Mouse (Mus musculus): ENCODE data around the gene Hpse. TPM values are rescaled to one million over a fixed set of nuclear protein-coding genes. Genes with fewer than 3 reads are reported as not detected.
A peak's percentile ranks its signal among the peaks of the same experiment; 100 is the strongest.

The Hpse gene
- under 1 TPM; 0.72 to 0.90 TPM for total RNA-seq (2021)
- long read RNA-seq, experiment 1: 0 reads
- long read RNA-seq, experiment 2, partial matches to known transcripts: 0 of 3 reads
- long read RNA-seq, experiment 2, other reads (novel, unspliced or antisense): 0 of 3 reads

DNA sequence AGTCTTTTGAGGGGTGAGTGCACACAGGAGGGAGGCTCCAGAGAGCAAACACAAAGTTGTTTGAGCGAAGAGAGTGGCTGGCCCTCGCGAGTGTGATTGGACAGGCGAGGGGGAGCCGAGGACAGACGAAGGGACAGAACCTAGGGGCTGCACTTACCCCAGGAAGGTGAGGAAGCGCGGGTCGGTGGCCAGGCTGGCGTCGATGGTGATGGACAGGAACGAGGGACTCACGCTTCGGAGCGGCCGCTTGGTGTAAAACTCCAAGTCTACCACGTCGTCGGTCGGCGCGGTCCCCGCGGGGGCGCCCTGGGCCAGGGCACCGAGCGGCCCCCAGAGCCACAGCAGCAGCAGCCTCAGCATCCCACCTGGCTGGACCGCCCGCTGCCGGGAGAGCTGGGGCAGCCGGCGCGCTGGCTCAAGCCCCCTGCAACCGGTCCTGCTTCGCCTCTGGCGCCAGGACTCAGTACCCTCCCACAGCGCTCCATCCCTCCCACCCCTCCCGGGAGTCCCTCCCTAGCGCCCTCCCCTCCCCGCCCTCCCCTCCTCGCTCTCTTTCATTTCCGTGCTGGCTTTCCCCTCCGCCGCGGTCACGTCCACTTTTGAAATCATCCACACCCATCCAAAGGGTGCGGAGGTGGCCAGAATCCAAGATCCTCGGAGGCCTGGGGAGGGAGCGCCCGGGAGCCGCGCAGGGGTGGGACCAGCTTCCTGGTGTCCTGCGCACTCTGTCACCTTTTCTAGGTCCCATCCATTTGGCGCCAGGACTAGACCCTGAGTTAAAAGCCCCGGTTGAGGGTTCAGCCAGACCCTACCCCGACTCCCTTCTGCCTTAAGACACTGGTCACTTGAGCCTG, at the start of gene Hpse:
TSS of gene Hpse (minus strand) at position 482 of the 854 bp plus-strand sequence.
- peak in 1 of 2 experiments; percentile 2 for DNase-seq (ENCODE audit: low spot score in 2 of 2)

DNA sequence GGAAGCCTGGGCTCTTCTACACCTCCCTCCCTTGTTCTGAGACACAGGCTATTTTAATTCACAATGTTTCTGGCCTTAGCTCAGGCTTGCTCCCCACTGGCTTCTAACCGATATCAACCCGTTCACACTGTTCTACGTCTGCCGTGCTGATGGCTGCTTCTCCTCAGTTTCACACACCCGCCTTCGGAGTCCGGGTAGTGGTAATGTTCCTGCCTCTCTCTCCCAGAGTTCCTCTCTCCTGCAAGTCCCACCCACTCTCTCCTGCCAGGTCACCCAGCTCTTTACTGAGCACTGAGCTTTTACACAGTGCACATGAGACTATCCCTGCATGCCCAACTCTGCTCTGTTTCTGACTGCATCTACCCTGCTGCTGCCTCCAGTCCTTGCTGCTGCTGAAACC, 46.5 kb upstream of the Hpse start:
- no peak for DNase-seq (ENCODE audit: low spot score in 2 of 2)

DNA sequence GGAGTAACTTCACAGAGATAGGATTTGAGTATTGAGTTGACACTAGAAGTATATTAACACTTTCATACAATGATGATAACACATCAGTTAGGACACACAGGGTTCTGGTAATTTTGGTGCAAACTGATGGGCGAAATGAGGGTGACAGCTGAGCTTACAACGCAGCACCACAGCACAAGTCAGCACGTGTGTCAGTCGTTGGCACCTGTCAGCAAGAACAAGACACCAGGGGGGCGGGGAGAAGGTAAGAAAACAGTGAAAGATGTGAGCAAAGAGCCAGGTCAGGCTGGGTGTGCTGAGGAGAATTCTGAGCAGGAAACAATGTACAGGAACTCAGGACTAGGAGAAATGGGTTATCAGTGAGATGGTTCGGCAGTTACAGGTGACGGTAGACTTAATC, 42.2 kb upstream of the Hpse start:
- no peak for DNase-seq (ENCODE audit: low spot score in 2 of 2)

DNA sequence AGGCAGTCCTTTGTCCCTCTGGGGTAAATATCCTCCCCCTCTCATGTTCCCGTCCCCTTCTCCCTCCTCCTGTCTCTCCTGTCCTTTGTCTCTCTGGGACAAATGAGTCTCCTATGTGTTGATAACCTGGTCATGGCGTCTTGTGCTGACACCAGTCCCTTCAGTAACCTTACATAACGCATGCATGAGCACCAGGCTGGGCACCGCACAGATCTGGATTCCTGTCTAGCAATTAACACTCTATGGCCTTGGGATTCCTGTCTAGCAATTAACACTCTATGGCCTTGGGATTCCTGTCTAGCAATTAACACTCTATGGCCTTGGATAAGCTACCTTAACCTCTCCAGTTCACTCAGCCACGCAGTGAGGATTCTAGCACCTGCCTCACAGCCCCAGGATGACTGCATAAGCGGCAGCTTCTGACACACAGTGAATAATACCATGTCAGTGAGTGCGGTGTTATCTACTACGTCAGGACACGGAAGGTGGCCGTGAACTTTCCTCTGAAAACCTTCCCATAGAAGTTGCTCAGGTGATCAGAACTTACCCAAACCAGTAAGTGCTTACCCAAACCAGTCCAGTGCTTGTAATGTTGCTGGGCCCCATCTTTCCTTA, 40.6 kb upstream of the Hpse start:
- no peak for DNase-seq (ENCODE audit: low spot score in 2 of 2)

DNA sequence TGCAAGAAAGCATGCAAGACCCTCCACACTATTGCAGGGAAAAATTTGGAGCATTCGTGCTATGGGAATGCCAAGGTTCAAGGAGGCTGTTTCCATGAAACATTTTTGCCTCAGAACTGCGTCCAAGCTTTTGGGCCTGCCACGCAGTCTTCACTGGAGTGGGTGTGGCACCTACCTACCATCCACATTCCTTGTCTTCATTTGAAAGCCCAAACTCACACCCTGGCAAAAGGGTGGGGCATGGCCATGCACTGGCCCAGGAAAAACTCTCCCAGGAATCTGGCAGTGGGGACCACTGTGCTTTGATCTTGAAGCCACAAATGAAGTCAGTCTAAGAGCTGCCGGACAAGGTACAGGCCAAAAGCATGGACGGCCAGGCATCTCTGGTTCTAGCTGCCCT, 38.6 kb upstream of the Hpse start:
- DNase-seq (ENCODE audit: low spot score in 2 of 2): no peak

DNA sequence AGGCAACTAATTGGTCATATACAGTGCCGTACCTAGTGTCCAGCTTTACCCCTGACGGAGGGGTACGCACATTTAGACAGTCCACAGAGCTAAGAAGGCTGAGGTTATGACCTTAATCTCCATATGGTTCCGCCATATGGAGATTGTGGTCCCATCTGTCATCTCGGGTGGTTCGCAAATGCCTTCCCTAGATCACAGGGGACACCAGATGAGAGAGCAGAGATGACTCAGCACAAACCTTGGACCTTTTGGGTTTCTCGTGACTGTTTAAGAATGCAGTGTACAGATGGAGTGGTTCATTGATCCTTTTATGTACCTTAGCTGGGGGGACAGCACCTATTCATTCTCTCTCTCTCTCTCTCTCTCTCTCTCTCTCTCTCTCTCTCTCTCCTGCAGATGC, 33.9 kb upstream of the Hpse start:
- DNase-seq (ENCODE audit: low spot score in 2 of 2): no peak

DNA sequence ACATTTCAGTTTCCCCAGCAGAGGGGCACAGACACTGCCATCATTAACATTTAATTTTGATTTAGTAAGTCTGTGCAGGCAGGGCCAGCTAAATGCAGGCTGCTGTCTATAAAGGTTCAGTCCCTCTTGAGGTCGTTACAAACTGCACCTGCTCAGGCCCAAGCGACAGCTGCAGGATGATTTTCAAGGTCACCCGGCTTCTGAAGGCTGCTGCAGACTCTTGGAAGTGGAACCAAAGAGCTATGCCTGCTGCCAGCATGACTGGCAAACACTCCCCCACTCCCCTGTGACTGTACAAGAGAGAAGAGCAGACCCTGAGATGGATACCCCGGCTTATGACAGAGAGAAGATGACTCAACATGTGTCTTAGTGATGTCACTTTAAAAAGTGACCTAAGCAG, 32.1 kb upstream of the Hpse start:
- DNase-seq (ENCODE audit: low spot score in 2 of 2): no peak

DNA sequence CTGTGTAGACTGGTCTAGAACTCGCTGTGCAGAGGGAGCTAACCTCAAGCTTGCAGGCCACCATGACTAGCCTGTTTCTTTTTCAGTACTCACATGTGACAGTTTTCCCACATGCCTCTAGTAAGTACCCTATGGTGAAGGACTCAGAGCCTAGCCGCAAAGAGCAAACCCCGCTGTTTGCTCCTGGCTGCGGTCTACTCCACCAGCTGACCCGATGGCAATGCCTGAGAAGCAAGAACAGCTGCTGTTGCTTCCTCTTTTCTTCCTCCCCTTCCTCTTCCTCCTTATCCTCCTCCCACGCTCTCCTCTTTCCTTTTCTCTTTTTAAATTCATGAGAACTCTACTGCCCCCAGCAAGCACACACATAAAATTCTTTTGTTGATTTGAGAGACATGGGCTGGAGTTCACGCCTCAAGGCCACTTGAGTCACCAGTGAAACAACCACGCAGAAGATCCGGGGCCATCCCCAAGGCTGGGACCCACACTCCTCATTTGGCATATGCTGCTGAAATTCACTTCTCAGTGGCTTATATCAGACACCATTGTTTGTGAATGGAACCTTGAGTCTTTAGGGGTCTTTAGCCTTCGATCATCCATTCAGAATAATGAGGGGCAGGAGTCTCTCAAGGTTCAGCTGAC, 31.2 kb upstream of the Hpse start:
- DNase-seq (ENCODE audit: low spot score in 2 of 2): no peak

DNA sequence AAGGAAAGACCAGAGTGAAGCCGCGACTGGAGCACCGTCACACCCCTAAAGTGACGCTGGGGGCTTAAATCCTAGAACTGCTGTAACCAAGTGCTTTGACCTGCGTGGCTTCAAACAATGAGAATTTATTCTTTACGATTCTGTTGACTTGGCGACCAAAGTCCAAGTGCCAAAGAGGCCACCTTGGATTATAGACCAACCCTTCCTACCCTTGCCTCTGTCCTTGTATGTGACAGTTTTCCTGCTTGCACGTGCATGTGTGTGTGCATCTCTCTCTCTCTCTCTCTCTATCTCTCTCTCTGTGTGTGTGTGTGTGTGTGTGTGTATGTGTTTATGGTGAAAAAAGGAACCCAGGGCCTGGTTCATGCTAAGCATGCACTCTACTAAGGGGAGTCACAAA, 19.3 kb upstream of the Hpse start:
- DNase-seq (ENCODE audit: low spot score in 2 of 2): no peak

DNA sequence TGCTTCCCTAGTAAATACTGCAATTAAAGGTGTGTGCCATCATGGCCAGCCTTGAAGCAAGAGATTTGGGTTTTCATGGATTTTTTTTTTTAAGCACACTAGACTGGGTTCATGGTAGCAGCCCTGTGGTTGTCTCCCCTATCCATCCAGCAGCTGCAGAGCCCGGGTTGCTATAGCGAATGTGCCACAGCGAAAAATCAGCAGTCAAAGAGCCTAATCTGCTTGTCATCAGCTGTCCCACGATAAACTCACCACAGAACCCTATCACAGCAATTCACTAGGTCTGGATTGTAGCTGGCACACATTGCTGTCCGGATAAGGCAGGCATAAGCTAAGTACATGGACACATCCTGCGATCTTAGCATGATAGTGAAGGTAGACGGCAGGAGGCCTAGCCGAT, 17.4 kb upstream of the Hpse start:
- no peak for DNase-seq (ENCODE audit: low spot score in 2 of 2)

DNA sequence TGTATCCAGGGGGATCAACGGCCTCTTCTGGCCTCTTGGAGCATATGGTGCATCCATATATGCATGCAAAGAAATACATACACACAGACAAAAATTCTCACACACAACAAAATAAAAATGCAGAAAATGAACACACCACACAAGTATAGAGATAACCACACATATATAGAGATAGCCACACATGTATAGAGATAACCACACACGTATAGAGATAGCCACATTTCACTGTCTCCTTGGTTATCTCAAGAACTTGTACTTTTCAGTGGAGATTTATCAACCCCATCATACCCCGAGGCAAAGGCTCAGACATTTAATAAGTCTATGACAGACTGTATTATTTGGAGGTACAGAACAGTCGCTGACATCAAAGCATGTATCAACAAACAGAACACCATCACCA, 15.0 kb upstream of the Hpse start:
- no peak for DNase-seq (ENCODE audit: low spot score in 2 of 2)

DNA sequence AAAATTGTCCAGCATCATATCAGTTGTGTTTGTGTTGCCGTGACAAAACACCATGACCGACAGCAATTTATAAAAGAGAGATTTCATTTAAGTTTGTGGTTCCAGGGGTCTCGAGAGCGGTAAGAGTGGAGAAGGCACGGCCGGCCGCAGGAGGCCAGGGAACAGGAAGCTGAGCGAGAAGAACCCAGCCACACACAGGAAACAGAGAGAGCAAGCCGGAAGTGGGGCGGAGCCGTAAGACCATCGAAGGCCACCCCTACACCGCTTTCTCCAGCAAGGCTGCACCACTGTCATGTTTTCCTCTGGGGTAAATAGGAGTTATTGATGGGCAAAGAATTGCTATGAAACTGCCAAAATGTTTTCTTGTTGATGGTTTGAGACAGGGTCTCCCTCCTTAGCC, 9.2 kb upstream of the Hpse start:
- DNase-seq (ENCODE audit: low spot score in 2 of 2): no peak

DNA sequence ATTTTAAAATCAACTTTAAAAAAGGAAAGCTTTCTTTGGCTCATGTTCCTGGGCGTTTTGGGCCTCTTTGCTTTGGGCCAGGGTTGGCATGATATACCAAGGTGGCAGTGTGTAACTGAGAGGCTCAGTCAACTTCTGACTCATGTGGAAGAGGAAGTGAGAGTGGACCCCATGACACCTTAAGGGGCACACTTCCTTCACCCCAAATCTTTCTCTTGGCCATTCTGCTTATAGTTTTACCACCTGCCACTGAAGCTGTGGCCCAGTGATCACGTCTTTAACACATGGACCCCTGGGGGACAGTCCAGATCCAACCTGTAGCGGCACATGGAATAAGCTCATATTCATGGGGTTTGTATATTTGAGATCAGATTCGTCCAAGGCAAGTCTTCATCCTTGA, 6.5 kb upstream of the Hpse start:
- DNase-seq (ENCODE audit: low spot score in 2 of 2): no peak

DNA sequence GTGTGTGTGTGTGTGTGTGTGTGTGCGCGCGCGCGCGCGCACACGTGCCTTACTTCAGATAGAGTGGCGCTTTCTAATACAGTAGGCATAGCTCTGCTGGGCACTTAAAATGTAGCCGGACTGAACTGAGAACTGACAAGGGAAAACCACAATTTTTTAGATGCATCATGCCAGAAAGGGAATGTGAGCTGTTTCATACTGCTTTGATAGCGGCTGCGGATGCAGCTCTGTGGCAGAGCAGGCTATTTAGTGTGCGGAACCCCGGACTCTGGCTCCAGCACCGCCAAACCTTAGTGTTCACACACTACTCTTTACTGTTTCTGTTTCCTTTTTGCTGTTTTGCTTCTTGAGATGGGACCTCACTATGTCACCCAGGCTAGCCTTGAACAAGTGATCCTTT, 2.8 kb downstream of the Hpse start:
- no peak for DNase-seq (ENCODE audit: low spot score in 2 of 2)

DNA sequence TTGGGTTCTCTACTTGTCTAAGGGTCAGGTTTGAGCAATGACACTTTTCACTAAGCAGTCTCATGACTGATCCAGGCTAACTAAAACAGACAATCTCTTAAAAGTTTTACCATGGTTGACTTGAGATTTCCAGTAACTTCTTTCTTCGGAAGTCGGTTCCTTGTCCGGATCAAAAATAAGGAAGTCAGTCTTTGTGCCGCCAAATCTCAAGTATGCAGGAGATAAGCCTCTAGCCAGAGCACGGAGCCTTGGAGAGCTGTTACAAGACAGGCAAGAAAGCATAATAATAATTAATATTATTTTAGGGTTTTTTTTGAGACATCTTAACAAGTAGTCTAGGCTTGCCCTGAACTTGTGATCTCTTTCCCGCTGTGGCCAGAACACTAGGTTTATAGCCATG, 8.3 kb downstream of the Hpse start:
- no peak for DNase-seq (ENCODE audit: low spot score in 2 of 2)

DNA sequence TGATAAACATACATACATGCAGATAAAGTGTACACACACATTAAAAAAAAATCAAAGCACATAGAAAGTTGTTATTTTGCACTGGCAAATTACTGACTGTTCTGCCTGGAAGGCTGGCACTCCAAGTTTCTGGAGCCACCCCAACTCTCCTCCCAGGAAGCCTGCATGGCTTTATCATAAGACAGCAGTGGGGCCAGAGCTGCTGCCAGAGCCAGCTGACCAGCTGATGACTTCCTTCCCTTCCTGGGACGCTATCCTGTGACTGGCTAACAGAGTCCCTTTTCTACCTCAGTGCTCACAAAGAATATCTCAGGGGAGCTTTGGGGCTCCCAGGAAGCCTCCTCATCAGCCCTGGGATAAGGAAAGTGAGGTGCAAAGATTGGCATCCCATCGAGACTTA, 9.5 kb downstream of the Hpse start:
- DNase-seq (ENCODE audit: low spot score in 2 of 2): no peak

DNA sequence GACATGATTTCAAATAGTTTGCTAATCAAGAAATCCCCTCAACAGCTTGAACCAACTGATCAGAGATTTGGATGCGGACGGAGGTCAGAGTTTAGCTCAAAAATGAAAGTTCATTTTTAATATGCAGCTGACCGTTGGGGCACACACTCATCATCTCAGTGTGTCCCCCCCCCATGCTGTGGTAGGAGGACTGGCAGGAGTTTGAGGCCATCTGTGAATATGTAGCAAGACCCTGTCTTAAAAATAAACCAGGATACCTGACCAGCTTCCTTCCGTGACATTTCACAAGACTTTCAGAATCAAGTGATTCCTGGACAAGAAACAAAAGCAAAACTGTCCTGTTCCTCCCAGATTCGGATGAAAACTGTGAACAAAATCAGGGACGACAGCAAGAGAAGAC, 10.5 kb downstream of the Hpse start:
- DNase-seq (ENCODE audit: low spot score in 2 of 2): no peak

DNA sequence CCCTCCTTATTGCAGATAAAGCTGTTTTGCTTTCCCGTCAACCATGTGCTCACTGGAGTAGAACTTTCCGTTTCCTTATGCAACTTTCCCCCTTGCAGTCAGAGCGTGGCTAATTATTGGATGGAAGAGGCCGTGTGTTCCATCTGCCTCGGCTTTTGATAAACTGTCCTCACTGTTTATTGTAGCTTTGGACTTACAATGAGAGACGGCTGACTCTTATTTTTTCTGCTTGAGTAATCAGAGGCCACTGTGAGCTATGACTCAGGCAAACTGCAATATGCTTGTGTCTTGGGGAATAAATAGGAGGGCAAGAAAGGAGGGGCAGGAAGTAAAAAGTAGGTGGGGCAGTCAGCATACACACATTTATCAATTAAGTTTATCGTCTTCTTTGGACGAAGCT, 12.8 kb downstream of the Hpse start:
- no peak for DNase-seq (ENCODE audit: low spot score in 2 of 2)

DNA sequence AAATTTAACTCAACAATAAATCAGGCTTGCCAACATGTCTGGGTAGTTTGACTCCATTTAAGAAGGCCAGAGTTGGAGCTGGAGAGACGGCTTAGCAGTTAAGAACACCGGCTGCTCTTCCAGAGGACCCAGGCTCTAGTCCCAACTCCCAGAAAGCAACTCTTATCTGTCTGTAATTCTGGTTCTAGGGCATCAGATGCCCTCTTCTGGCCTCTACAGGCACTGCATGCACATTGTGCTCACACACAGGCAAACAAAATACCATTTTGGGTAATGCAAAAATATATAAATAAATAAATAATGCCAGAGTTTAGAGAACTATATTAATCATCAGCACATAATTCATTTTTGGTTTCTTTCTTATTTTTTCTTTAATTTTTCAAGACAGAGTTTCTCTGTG, 15.2 kb downstream of the Hpse start:
- no peak for DNase-seq (ENCODE audit: low spot score in 2 of 2)

DNA sequence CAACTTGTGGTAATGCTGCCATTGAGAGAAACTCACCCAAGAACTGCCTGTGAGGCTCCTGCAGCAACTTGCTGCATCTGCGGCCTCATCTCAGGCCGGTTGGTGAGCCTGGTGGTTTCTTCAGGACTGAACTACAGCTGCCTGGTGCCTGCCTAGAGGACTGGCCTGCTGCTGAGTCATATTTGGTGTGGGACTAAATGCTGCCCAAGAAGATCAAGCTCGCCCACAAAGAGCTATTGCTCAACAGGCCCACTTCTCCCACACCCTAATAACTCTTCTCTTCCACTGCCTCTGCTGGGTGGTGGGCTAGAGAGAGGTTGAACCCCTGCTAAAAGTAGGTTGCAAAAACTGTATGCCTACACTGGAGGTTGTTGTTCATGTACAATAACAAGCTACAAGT, 17.2 kb downstream of the Hpse start:
- no peak for DNase-seq (ENCODE audit: low spot score in 2 of 2)

DNA sequence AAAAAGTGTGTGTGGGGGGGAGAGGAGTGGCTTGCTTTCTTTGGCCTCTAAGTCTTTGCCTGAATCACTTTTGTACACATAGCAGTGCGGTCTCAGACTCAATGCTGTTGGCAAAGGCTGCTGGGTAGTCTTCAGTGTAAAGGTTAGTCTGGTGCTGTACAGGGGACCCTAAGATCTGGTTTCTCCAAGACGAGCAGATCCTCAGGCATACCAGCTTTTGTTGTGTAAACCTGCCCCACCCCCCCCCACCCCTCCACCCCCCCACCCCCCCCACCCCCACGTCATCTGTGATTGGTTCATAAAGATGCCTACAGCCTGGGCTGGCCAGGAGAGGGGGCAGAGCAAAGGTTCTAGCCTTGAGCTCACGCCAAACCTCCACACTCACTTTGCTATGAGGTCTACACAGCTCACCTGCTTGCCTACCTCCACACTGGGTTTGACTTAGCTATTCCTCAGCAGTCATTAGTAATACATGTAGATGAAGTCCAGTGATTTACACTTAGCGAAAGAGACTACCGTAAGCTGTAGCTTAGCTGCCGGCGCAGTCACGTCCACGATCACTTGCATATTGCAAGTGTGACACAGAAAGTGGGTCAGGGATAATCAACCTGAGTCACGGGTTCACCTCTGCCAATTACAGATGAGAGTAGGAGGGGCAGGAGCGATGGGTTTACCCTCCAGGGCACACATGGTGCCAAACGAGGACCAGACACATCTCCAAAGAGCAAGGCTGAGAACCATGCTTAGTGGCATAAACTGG, 18.5 kb downstream of the Hpse start:
- DNase-seq (ENCODE audit: low spot score in 2 of 2): no peak

DNA sequence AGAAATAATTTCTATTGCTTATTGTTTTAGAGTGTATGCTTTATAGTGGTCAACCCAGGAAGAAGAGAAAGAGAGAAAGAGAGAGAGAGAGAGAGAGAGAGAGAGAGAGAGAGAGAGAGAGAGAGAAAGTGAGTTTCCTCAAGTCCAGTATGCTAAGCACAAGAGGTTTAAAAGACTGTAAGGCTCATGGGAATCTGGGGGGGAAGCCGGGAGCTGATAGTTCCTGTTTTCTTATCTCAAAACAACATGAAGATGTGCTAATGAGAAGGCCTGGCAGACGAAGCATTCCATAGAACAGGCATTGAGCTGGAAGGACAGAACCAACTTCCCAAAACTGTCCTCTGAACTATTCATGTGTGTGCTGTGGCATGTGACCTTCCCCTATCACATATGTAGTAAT, 21.6 kb downstream of the Hpse start:
- no peak for DNase-seq (ENCODE audit: low spot score in 2 of 2)
